Mouse (Mus musculus): ENCODE results near the gene Olfr1346. TPM values are rescaled to one million over a fixed set of nuclear protein-coding genes. Genes with fewer than 3 reads are reported as not detected.
"Not testable (repeated sequence)": the region's sequence is repeated elsewhere in the genome, so short reads cannot be mapped to it uniquely, and the experiment has no call there.

Olfr1346 gene
- polyA plus RNA-seq, 1 experiment from 2014 or later, result not detected

- H3K9ac ChIP-seq (ENCODE audit: low read length); DNase-seq (ENCODE audit: low spot score, missing footprints); H3K27me3 ChIP-seq (ENCODE audit: control insufficient read depth, insufficient read depth, low read length); H3K4me3 ChIP-seq (ENCODE audit: low read depth, low read length); H3K36me3 ChIP-seq (ENCODE audit: control insufficient read depth, insufficient read depth, low read length); H3K4me1 ChIP-seq (ENCODE audit: control insufficient read depth, insufficient read depth, low read length); H3K9me3 ChIP-seq (ENCODE audit: control insufficient read depth, low read length); ATAC-seq (ENCODE audit: low FRiP score); H3K27ac ChIP-seq (ENCODE audit: low read depth, low read length); H3K4me2 ChIP-seq: not testable (repeated sequence)
- WGBS, result 70% methylated on average over 2 of the region's 2 CpGs
Measured at GRCm38 (mm10) chr7:6477633-6478032, 10.7 kb downstream of the Olfr1346 start.

GRCm38 (mm10) chr7:6486841-6487240, 19.9 kb downstream of the Olfr1346 start, which contains the start of gene Olfr5:
Gene Olfr5 (minus strand): TSS chr7:6486941.
- no peak for ATAC-seq (ENCODE audit: low FRiP score)
- Histone ChIP-seq H3K4me2 (no peak within 1 kb of the TSS), H3K4me3 (ENCODE audit: low read depth, low read length) (no peak within 1 kb of the TSS), H3K36me3 (ENCODE audit: control insufficient read depth, insufficient read depth, low read length) (no peaks in the 10 kb centered on the region), H3K9me3 (ENCODE audit: control insufficient read depth, low read length) (peaks cover 5% of the 10 kb centered on the region; the same call in 1 of the 2 replicates), H3K27ac (ENCODE audit: low read depth, low read length) (no peak within 1 kb of the TSS), H3K27me3 (ENCODE audit: control insufficient read depth, insufficient read depth, low read length) (no peaks in the 10 kb centered on the region), H3K9ac (ENCODE audit: low read length) (no peak within 1 kb of the TSS), H3K4me1 (ENCODE audit: control insufficient read depth, insufficient read depth, low read length) (no peaks in the 10 kb centered on the region)
- no peak for DNase-seq (ENCODE audit: low spot score, missing footprints)
- WGBS, result 30% methylated on average over 2 of the region's 2 CpGs

GRCm38 (mm10) chr7:6499655-6500054, 32.8 kb downstream of the Olfr1346 start, which contains the start of gene Olfr1347:
Gene Olfr1347 (minus strand): TSS chr7:6499755.
- no peak within 1 kb of the TSS for H3K4me3 ChIP-seq (ENCODE audit: low read depth, low read length)
- H3K27ac ChIP-seq (ENCODE audit: low read depth, low read length), result no peak within 1 kb of the TSS
- no peak within 1 kb of the TSS for H3K9ac ChIP-seq (ENCODE audit: low read length)
- no peaks in the 10 kb centered on the region for H3K4me1 ChIP-seq (ENCODE audit: control insufficient read depth, insufficient read depth, low read length)
- no peaks in the 10 kb centered on the region for H3K27me3 ChIP-seq (ENCODE audit: control insufficient read depth, insufficient read depth, low read length)
- no peak for ATAC-seq (ENCODE audit: low FRiP score)
- no peaks in the 10 kb centered on the region for H3K36me3 ChIP-seq (ENCODE audit: control insufficient read depth, insufficient read depth, low read length)
- DNase-seq (ENCODE audit: low spot score, missing footprints), result no peak
- no peak within 1 kb of the TSS for H3K4me2 ChIP-seq
- WGBS, result 71% methylated on average over 1 of the region's 1 CpGs
- peaks cover 6% of the 10 kb centered on the region; the same call in 1 of the 2 replicates for H3K9me3 ChIP-seq (ENCODE audit: control insufficient read depth, low read length)

- Histone ChIP-seq H3K4me2 (no peak within 1 kb of the TSS), H3K4me3 (ENCODE audit: low read depth, low read length) (no peak within 1 kb of the TSS), H3K27me3 (ENCODE audit: control insufficient read depth, insufficient read depth, low read length) (no peaks in the 10 kb centered on the region), H3K36me3 (ENCODE audit: control insufficient read depth, insufficient read depth, low read length) (no peaks in the 10 kb centered on the region), H3K9me3 (ENCODE audit: control insufficient read depth, low read length) (peaks cover 3% of the 10 kb centered on the region; the same call in 1 of the 2 replicates), H3K27ac (ENCODE audit: low read depth, low read length) (no peak within 1 kb of the TSS), H3K4me1 (ENCODE audit: control insufficient read depth, insufficient read depth, low read length) (no peaks in the 10 kb centered on the region), H3K9ac (ENCODE audit: low read length) (no peak within 1 kb of the TSS)
- ATAC-seq (ENCODE audit: low FRiP score), result no peak
- no peak for DNase-seq (ENCODE audit: low spot score, missing footprints)
- WGBS, result 91% methylated on average over 1 of the region's 1 CpGs
Measured at GRCm38 (mm10) chr7:6508648-6509047, 41.7 kb downstream of the Olfr1346 start, which contains the start of gene Olfr1348. Gene Olfr1348 (minus strand): TSS chr7:6508748.

GRCm38 (mm10) chr7:6521666-6522065, 54.8 kb downstream of the Olfr1346 start:
- Histone ChIP-seq H3K9me3 (ENCODE audit: control insufficient read depth, low read length) (peaks cover 7% of the 10 kb centered on the region), H3K4me1 (ENCODE audit: control insufficient read depth, insufficient read depth, low read length) (no peaks in the 10 kb centered on the region), H3K27me3 (ENCODE audit: control insufficient read depth, insufficient read depth, low read length) (no peaks in the 10 kb centered on the region), H3K4me2 (no peak overlapping the region), H3K36me3 (ENCODE audit: control insufficient read depth, insufficient read depth, low read length) (no peaks in the 10 kb centered on the region), H3K4me3 (ENCODE audit: low read depth, low read length) (no peak overlapping the region), H3K27ac (ENCODE audit: low read depth, low read length) (no peak overlapping the region), H3K9ac (ENCODE audit: low read length) (no peak overlapping the region)
- 42% methylated on average over 1 of the region's 1 CpGs for WGBS
- no peak for DNase-seq (ENCODE audit: low spot score, missing footprints)
- no peak for ATAC-seq (ENCODE audit: low FRiP score)

GRCm38 (mm10) chr7:6522850-6523249, 55.9 kb downstream of the Olfr1346 start, which contains the start of gene Olfr1349:
Gene Olfr1349 (minus strand): TSS chr7:6522950.
- H3K36me3 ChIP-seq (ENCODE audit: control insufficient read depth, insufficient read depth, low read length), result no peaks in the 10 kb centered on the region
- H3K27ac ChIP-seq (ENCODE audit: low read depth, low read length), result no peak within 1 kb of the TSS
- H3K27me3 ChIP-seq (ENCODE audit: control insufficient read depth, insufficient read depth, low read length), result no peaks in the 10 kb centered on the region
- H3K4me1 ChIP-seq (ENCODE audit: control insufficient read depth, insufficient read depth, low read length), result no peaks in the 10 kb centered on the region
- no peak within 1 kb of the TSS for H3K9ac ChIP-seq (ENCODE audit: low read length)
- ATAC-seq (ENCODE audit: low FRiP score) (no peak), DNase-seq (ENCODE audit: low spot score, missing footprints) (no peak)
- no peak within 1 kb of the TSS for H3K4me2 ChIP-seq
- H3K9me3 ChIP-seq (ENCODE audit: control insufficient read depth, low read length), result peaks cover 4% of the 10 kb centered on the region
- WGBS, result 78% methylated on average over 5 of the region's 5 CpGs
- no peak within 1 kb of the TSS for H3K4me3 ChIP-seq (ENCODE audit: low read depth, low read length)

GRCm38 (mm10) chr7:6525001-6525400, 58.1 kb downstream of the Olfr1346 start:
- Histone ChIP-seq H3K9ac (ENCODE audit: low read length) (no peak overlapping the region), H3K4me2 (no peak overlapping the region), H3K4me1 (ENCODE audit: control insufficient read depth, insufficient read depth, low read length) (no peaks in the 10 kb centered on the region), H3K9me3 (ENCODE audit: control insufficient read depth, low read length) (peaks cover 4% of the 10 kb centered on the region), H3K27me3 (ENCODE audit: control insufficient read depth, insufficient read depth, low read length) (no peaks in the 10 kb centered on the region), H3K27ac (ENCODE audit: low read depth, low read length) (no peak overlapping the region), H3K36me3 (ENCODE audit: control insufficient read depth, insufficient read depth, low read length) (no peaks in the 10 kb centered on the region), H3K4me3 (ENCODE audit: low read depth, low read length) (no peak overlapping the region)
- ATAC-seq (ENCODE audit: low FRiP score) (no peak), DNase-seq (ENCODE audit: low spot score, missing footprints) (no peak)
- WGBS, result 65% methylated on average over 3 of the region's 3 CpGs

- Histone ChIP-seq H3K9me3 (ENCODE audit: control insufficient read depth, low read length) (peaks cover 4% of the 10 kb centered on the region), H3K4me3 (ENCODE audit: low read depth, low read length) (no peak overlapping the region), H3K27me3 (ENCODE audit: control insufficient read depth, insufficient read depth, low read length) (no peaks in the 10 kb centered on the region)
Measured at GRCm38 (mm10) chr7:6526141-6526540, 59.2 kb downstream of the Olfr1346 start.

More at GRCm38 (mm10) chr7:6526141-6526540, 59.2 kb downstream of the Olfr1346 start:
- Histone ChIP-seq H3K4me2 (no peak overlapping the region), H3K27ac (ENCODE audit: low read depth, low read length) (no peak overlapping the region), H3K36me3 (ENCODE audit: control insufficient read depth, insufficient read depth, low read length) (no peaks in the 10 kb centered on the region), H3K4me1 (ENCODE audit: control insufficient read depth, insufficient read depth, low read length) (no peaks in the 10 kb centered on the region), H3K9ac (ENCODE audit: low read length) (no peak overlapping the region)
- ATAC-seq (ENCODE audit: low FRiP score) (no peak), DNase-seq (ENCODE audit: low spot score, missing footprints) (no peak)
- WGBS, result 61% methylated on average over 5 of the region's 5 CpGs

Data from midbrain, embryonic 11.5 days (tissue).